Mouse (Mus musculus): Measurements from ENCODE around the gene Trappc2l. TPM values are rescaled to one million over a fixed set of nuclear protein-coding genes. Genes with fewer than 3 reads are reported as not detected.
"Not testable (repeated sequence)": the region's sequence is repeated elsewhere in the genome, so short reads cannot be mapped to it uniquely, and the experiment has no call there.

Trappc2l gene
- polyA plus RNA-seq, 1 experiment from 2014 or later: 51.5 TPM

DNA sequence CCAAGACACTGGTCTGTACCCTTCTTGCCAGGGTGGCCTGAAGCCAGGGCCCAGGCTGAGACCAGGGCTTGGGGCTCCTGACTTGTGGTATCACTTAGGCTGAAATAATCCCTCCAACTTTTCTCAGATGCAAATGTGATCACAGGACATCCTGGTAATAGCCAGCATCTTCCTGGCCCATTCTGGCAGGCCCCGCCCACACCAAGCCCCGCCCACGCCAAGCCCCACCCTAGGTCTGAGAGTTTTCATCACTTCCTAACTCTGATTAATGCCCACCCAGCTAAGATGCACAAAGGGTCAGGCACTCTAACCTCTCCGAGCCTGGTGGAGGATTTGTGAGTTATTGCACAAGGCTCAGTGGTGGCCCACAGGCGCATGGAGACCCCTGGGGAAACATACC is 9.0 kb downstream of the Trappc2l start:
- no peak overlapping the region for H3K4me3 ChIP-seq
- DNase-seq (ENCODE audit: low spot score): no peak
- no peaks in the 10 kb centered on the region for H3K9me3 ChIP-seq (replicated peaks)
- H3K27ac ChIP-seq: peak overlapping the region; percentile 78
- peaks cover 78% of the 10 kb centered on the region for H3K4me1 ChIP-seq
- WGBS: 24% methylated on average over 5 of the region's 5 CpGs
- H3K36me3 ChIP-seq: 0 out of 2 replicates have a peak, but pooled peaks cover 2% of the 10 kb centered on the region
- no peaks in the 10 kb centered on the region for H3K27me3 ChIP-seq (ENCODE audit: low read depth, poor library complexity, severe bottlenecking)

- Histone ChIP-seq H3K27me3 (ENCODE audit: low read depth, poor library complexity, severe bottlenecking) (no peaks in the 10 kb centered on the region), H3K4me3 (no peak within 1 kb of the TSS), H3K4me1 (peaks cover 67% of the 10 kb centered on the region), H3K36me3 (no peaks in the 10 kb centered on the region), H3K27ac (peak within 1 kb of the TSS; percentile 21; the same call in 1 of the 2 replicates), H3K9me3 (replicated peaks) (no peaks in the 10 kb centered on the region)
- no peak for DNase-seq (ENCODE audit: low spot score)
- WGBS: 58% methylated on average over 6 of the region's 6 CpGs
These were observed 11.3 kb downstream of the Trappc2l start, which contains the start of gene Pabpn1l for GRCm38 (mm10) chr8:122622727-122623126. Pabpn1l (minus strand) TSS chr8:122622739.

DNA sequence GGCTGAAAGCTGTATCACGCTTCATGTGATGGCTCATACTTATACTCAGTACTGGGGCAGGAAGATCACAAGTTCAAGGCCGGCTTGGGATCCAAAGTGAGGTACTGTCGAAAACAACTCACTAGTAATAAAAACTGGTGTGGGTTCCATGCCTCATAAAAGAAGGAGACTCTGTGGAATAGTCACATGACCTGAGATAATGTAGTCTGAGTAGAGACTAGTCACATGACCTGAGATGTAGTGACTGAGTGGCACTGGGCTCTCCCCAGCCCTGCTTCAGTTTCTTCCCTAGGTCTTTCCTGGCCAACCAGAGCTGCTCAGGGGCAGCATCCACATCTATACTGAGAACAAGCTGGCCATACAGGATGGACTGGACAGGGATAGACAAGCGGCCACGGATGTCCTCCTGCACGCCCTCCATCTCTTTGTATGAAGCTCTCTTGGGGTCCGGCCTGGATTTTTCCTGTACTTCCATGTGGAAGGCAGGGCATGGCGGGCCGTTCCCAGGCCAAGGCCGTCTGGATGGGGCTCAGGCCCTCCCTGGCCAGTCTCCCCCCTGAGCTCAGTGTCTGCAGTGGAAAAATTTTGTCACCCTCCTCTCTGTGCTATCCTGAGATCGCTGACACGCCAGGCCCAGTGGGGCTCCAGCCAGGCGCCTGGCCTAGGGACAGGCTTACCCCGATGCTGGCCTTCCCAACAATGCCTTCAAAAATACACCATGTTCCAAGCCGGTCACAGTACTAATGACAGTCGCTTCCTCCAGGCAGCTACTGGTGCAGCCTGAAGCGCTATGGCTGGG is 12.6 kb downstream of the Trappc2l start:
- Histone ChIP-seq H3K9me3 (replicated peaks) (no peaks in the 10 kb centered on the region), H3K36me3 (no peaks in the 10 kb centered on the region), H3K27ac (peak overlapping the region; percentile 57), H3K27me3 (ENCODE audit: low read depth, poor library complexity, severe bottlenecking) (0 out of 2 replicates have a peak, but pooled peaks cover 4% of the 10 kb centered on the region), H3K4me1 (peaks cover 56% of the 10 kb centered on the region), H3K4me3 (no peak overlapping the region)
- WGBS: 91% methylated on average over 17 of the region's 17 CpGs
- DNase-seq (ENCODE audit: low spot score): no peak

DNA sequence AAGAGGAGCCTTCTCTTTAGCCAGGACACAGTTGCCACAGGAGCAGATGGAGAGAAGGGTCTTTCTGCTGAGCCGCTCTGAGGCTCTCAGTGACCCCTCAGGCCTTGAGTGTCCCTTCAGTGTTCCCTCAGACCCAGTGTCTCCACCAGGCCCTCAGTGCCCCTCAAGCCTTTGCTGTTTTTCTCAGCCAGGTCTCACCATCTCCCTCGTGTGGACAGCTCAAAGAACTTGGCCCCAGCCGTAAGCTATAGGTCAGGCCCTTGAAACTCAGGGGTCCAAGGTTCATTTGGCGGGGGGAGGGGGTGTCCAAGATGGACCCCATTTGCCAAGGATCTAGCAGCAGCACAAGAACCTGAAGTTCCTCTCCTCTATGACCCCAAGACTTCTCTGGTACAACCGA is 13.2 kb downstream of the Trappc2l start:
- H3K36me3 ChIP-seq: no peaks in the 10 kb centered on the region
- 0 out of 2 replicates have a peak, but pooled peaks cover 4% of the 10 kb centered on the region for H3K27me3 ChIP-seq (ENCODE audit: low read depth, poor library complexity, severe bottlenecking)
- H3K27ac ChIP-seq: peak overlapping the region; percentile 57
- DNase-seq (ENCODE audit: low spot score): no peak
- peaks cover 50% of the 10 kb centered on the region for H3K4me1 ChIP-seq
- WGBS: 71% methylated on average over 5 of the region's 5 CpGs
- H3K4me3 ChIP-seq: no peak overlapping the region
- no peaks in the 10 kb centered on the region for H3K9me3 ChIP-seq (replicated peaks)

DNA sequence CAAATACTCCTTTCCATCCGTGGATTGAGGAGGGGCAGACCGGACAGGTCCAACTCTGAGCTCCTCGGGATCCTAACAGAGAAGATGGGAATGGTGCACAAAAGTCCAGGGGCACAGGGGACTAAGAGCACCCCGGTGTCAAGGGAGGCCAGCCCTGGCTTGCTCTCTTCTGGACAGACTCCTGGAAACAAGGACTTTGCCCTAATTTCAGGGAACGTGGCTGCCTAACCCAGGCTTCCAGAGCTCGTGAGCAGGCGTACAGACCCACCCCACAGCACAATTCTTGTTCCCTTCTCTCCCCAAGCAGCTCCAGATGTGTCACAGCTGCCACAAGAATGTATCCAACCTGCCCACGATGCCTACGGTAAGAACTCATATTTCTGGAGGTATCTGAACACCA is 14.4 kb downstream of the Trappc2l start:
- WGBS: 87% methylated on average over 9 of the region's 9 CpGs
- H3K9me3 ChIP-seq (replicated peaks): no peaks in the 10 kb centered on the region
- H3K36me3 ChIP-seq: 0 out of 2 replicates have a peak, but pooled peaks cover 3% of the 10 kb centered on the region
- H3K27me3 ChIP-seq (ENCODE audit: low read depth, poor library complexity, severe bottlenecking): 0 out of 2 replicates have a peak, but pooled peaks cover 11% of the 10 kb centered on the region
- no peak for DNase-seq (ENCODE audit: low spot score)
- H3K4me1 ChIP-seq: peaks cover 46% of the 10 kb centered on the region
- 0 out of 2 replicates have a peak overlapping the region, but pooled peaks have one; percentile 19 for H3K27ac ChIP-seq
- no peak overlapping the region for H3K4me3 ChIP-seq

GRCm38 (mm10) chr8:122626896-122627295 is 15.5 kb downstream of the Trappc2l start:
- no peak overlapping the region for H3K4me3 ChIP-seq
- peaks cover 36% of the 10 kb centered on the region for H3K4me1 ChIP-seq
- 0 out of 2 replicates have a peak, but pooled peaks cover 3% of the 10 kb centered on the region for H3K36me3 ChIP-seq
- H3K9me3 ChIP-seq (replicated peaks): no peaks in the 10 kb centered on the region
- DNase-seq (ENCODE audit: low spot score): no peak
- 0 out of 2 replicates have a peak, but pooled peaks cover 11% of the 10 kb centered on the region for H3K27me3 ChIP-seq (ENCODE audit: low read depth, poor library complexity, severe bottlenecking)
- WGBS: 74% methylated on average over 2 of the region's 2 CpGs
- H3K27ac ChIP-seq: no peak overlapping the region; the same call in 1 of the 2 replicates

DNA sequence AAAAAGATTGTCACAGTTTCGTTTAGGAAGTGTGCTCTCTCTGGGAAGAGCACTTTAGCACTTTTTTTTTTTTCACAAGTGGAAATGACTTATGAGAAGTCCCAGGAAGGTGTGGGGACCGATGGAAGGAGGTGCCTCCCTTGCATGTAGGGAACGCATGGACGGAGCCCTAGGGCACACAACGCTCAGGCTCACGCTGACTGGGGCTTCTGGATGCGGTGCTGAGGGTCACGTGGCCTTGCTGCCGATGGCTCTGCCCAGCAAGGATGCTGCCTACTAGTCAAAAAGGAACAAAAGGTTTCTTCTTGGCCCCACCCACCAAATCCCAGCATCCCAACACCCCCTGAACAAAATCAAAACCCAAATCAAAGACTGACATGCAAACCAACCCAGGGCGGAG is 17.9 kb downstream of the Trappc2l start:
- H3K9me3 ChIP-seq (replicated peaks): no peaks in the 10 kb centered on the region
- no peak overlapping the region for H3K27ac ChIP-seq
- H3K4me1 ChIP-seq: peaks cover 15% of the 10 kb centered on the region
- WGBS: 49% methylated on average over 10 of the region's 10 CpGs
- no peak overlapping the region for H3K4me3 ChIP-seq
- no peak for DNase-seq (ENCODE audit: low spot score)
- H3K36me3 ChIP-seq: peaks cover 19% of the 10 kb centered on the region
- 0 out of 2 replicates have a peak, but pooled peaks cover 11% of the 10 kb centered on the region for H3K27me3 ChIP-seq (ENCODE audit: low read depth, poor library complexity, severe bottlenecking)

DNA sequence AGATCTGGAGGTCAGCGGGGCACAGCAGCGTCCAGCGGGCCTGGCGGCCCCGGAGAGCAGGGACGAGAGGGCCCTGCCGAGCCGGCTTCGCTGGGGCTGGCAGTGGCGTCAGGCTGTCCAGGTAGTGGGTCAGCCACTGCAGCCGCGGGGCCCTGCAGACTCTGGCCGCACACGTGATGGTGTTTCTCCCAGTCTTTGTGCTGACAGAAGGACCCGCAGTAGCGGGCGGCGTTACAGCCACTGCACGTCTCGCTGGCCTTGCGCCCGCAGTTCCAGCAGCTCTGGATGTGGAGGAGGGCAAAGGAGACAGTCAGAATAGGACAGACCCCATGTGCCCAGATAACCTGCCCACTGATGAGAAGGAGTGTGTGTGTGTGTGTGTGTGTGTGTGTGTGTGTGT is 19.3 kb downstream of the Trappc2l start:
- peaks cover 16% of the 10 kb centered on the region for H3K4me1 ChIP-seq
- 65% methylated on average over 22 of the region's 22 CpGs for WGBS
- DNase-seq (ENCODE audit: low spot score): no peak
- peak overlapping the region; percentile 18; the same call in 1 of the 2 replicates for H3K4me3 ChIP-seq
- H3K36me3 ChIP-seq: peaks cover 32% of the 10 kb centered on the region
- H3K27ac ChIP-seq: peak overlapping the region; percentile 59
- H3K27me3 ChIP-seq (ENCODE audit: low read depth, poor library complexity, severe bottlenecking): 0 out of 2 replicates have a peak, but pooled peaks cover 11% of the 10 kb centered on the region
- no peaks in the 10 kb centered on the region for H3K9me3 ChIP-seq (replicated peaks)

- not testable (repeated sequence) for DNase-seq (ENCODE audit: low spot score); H3K27ac ChIP-seq; H3K4me3 ChIP-seq; H3K9me3 ChIP-seq (replicated peaks)
- H3K4me1 ChIP-seq: peaks cover 28% of the 10 kb centered on the region
- peaks cover 32% of the 10 kb centered on the region for H3K36me3 ChIP-seq
- WGBS: 91% methylated on average over 3 of the region's 3 CpGs
- 0 out of 2 replicates have a peak, but pooled peaks cover 11% of the 10 kb centered on the region for H3K27me3 ChIP-seq (ENCODE audit: low read depth, poor library complexity, severe bottlenecking)
These were observed 20.7 kb downstream of the Trappc2l start for GRCm38 (mm10) chr8:122632134-122632533.

DNA sequence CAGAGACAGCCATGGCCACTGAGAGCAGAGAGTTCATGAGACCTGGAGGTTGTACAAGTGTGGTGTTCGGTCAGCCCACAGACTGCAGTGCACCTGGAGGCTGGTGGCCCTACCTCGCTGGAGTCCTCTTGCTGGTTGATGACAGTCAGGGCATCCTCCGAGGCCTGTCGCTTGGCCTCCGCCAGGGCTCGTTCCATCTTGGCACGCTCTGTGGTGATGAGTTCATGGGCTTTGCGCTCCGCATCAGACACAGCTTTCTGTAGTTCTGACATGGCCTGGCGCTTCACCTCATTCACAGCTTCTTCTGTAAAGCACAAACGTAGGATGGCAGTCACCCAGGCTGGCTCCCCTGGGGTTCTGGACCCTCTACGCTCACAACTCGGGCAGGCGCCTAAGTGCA is 21.8 kb downstream of the Trappc2l start:
- 93% methylated on average over 14 of the region's 14 CpGs for WGBS
- H3K36me3 ChIP-seq: peaks cover 32% of the 10 kb centered on the region
- no peak overlapping the region for H3K27ac ChIP-seq
- no peak for DNase-seq (ENCODE audit: low spot score)
- no peak overlapping the region for H3K4me3 ChIP-seq
- H3K27me3 ChIP-seq (ENCODE audit: low read depth, poor library complexity, severe bottlenecking): 0 out of 2 replicates have a peak, but pooled peaks cover 10% of the 10 kb centered on the region
- H3K9me3 ChIP-seq (replicated peaks): no peaks in the 10 kb centered on the region
- H3K4me1 ChIP-seq: peaks cover 35% of the 10 kb centered on the region

DNA sequence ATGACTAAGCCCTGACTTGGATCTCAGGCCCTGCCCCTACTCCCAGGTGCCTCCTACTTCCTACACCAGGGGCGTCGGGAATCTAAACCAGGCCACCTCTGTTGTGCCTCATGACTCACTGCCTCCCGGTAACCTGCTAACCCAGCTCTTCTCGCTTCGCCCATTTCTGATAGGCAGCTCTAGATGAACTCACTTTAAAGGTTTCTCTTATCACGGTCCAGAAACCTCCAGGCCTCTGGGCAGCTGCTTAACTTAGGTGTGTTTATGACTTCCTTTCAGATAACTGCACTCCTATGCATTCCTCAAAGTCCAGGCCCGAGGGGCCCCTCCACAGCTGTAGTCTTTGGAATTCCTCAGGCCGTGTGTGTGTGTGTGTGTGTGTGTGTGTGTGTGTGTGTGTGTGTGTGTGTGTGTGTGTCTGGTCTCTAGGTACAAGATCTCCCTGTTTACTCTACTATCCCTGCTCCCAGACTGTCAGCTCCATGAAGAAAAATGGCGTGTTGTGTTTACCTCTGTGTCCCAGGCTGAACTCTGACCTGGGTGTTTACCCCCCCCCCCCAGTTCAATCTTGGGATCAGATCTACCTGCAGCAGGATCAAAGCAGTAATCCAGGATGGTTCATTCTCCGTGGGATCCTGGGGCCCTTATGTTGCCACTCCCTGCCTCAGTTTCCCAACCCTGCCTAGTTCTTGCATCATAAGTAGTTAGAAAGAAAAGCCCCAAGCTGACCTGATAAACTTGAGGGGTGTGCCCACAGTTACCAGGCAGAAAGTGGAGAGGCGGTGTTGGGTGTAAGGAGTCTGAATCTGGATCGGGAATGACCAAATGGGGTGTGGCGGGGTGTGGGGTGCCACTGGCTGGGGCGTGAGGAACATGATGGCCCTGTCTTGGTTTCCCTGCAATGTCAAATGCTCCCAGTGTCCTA is 24.7 kb downstream of the Trappc2l start:
- Histone ChIP-seq H3K36me3 (peaks cover 36% of the 10 kb centered on the region), H3K27me3 (ENCODE audit: low read depth, poor library complexity, severe bottlenecking) (no peaks in the 10 kb centered on the region), H3K4me3 (no peak overlapping the region), H3K27ac (peak overlapping the region; percentile 11; the same call in 1 of the 2 replicates), H3K4me1 (peaks cover 56% of the 10 kb centered on the region), H3K9me3 (replicated peaks) (no peaks in the 10 kb centered on the region)
- 45% methylated on average over 14 of the region's 14 CpGs for WGBS
- DNase-seq (ENCODE audit: low spot score): no peak

- no peak for DNase-seq (ENCODE audit: low spot score)
- Histone ChIP-seq H3K9me3 (replicated peaks) (no peaks in the 10 kb centered on the region), H3K4me3 (no peak overlapping the region), H3K4me1 (peaks cover 62% of the 10 kb centered on the region), H3K27me3 (ENCODE audit: low read depth, poor library complexity, severe bottlenecking) (no peaks in the 10 kb centered on the region), H3K36me3 (peaks cover 36% of the 10 kb centered on the region), H3K27ac (peak overlapping the region; percentile 11; the same call in 1 of the 2 replicates)
- WGBS: 68% methylated on average over 9 of the region's 9 CpGs
These were observed 25.3 kb downstream of the Trappc2l start for GRCm38 (mm10) chr8:122636803-122637175.
